Mouse (Mus musculus) liver, adult (tissue): Measurements from ENCODE around the gene Ache.

Source experiments
- GATA4 ChIP-seq: IDR thresholded peaks from 2 replicates; pipeline ENCODE4 v1.6.1; 2014; ENCODE audit warnings: mild to moderate bottlenecking, low read length; ENCODE audit not compliant: insufficient replicate concordance

Gene Ache

DNA sequence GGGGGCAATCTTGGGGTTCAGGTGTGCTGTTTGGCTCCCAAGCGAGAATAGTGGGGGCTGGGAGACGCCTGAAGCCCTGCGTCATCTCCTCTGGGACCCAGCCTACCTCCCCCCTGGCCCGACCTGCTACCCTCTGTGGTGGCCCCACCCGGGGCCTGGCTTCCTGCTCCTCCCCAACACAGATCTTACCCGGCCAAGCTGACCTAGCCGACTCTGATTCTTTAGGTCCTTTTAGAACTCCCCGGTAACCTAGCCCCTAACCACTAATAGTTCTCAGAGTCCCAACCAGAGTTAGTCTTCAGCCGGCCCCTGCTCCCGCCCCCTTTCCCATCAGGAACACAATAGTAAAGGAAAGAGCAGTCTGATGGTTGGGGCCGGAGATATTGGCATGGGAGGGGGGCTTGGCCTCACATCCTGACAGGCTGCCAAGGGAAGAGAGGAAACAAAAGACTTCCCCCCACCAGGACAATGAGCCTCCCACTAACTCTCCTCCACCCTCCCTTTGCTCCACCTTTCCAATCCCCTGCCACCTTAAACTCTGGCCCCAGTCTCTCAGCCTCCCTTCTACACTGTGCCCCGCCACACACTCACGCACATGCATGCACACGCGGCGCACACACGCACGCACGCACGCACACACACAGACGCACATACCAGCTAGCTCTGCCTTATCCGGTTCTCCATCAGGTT, 52.1 kb downstream of the Ache start:
- peak; percentile 25; the same call in 1 of the 2 replicates for TF ChIP-seq GATA4

GRCm38 (mm10) chr5:137340222-137340621, 52.9 kb downstream of the Ache start:
- no peak for TF ChIP-seq GATA4

DNA sequence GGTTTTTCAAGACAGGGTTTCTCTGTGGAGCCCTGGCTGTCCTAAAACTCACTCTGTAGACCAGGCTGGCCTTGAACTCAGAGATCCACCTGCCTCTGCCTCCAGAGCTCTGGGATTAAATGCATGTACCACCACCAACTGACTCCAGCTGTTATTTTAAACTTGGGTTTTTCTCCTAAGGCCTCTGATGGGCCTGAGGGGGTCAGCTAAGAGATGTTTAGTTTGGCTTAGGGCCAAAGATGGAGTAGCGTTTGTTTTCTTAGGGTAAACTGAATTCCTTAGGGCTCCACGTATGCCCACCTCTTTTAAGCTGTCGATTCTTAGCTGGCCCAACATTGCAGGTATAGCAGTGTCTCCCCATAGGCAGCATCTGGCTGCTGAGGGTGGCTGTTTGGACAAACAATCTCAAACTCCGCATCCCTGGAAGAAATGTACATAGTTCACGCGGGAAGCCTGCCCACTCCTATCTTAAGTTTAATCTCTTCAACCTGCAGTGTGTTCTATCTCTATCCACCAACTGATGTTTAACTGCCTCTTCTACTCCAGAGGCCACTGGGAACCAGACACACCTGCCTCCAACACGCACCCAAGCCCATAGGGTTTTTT, 55.2 kb downstream of the Ache start:
- TF ChIP-seq GATA4 = no peak

GRCm38 (mm10) chr5:137343412-137343811, 56.1 kb downstream of the Ache start:
- no peak for TF ChIP-seq GATA4

- TF ChIP-seq GATA4 = no peak
Measured at GRCm38 (mm10) chr5:137343869-137344268, 56.5 kb downstream of the Ache start.
